Mouse (Mus musculus) midbrain, embryonic 11.5 days (tissue): ENCODE data around the gene Nr2f1. TPM values are rescaled to one million over a fixed set of nuclear protein-coding genes. Genes with fewer than 3 reads are reported as not detected.
A peak's percentile ranks its signal among the peaks of the same experiment; 100 is the strongest.

Experiments used
- ATAC-seq: fragments of 200-750 bp; cut with Nextera tagmentation; 2 replicates; pipeline ENCODE4 v1.8.0; 2017; ENCODE audit warnings: moderate TSS enrichment, moderate library complexity; ENCODE audit not compliant: low FRiP score
- DNase-seq: peaks from one replicate; pipeline ENCODE4 v3.0.0; 2015; ENCODE audit warnings: low spot score; ENCODE audit errors: missing footprints
- H3K27ac ChIP-seq: fragments of 300-500 bp; sonication (generic); 2 replicates; pipeline ENCODE4 v1.5.1; 2014; ENCODE audit warnings: low read depth, low read length
- H3K27me3 ChIP-seq: fragments of 300-500 bp; sonication (generic); 2 replicates; pipeline ENCODE4 v1.6.1; 2014; ENCODE audit warnings: mild to moderate bottlenecking, low read length, moderate library complexity, mixed read lengths; ENCODE audit not compliant: control insufficient read depth, insufficient read depth
- H3K36me3 ChIP-seq: fragments of 300-500 bp; sonication (generic); 2 replicates; pipeline ENCODE4 v1.6.1; 2014; ENCODE audit warnings: mild to moderate bottlenecking, low read length, moderate library complexity, mixed read lengths; ENCODE audit not compliant: control insufficient read depth, insufficient read depth
- H3K4me1 ChIP-seq: fragments of 300-500 bp; sonication (generic); 2 replicates; pipeline ENCODE4 v1.6.1; 2014; ENCODE audit warnings: low read length; ENCODE audit not compliant: control insufficient read depth, insufficient read depth
- H3K4me2 ChIP-seq: fragments of 300-500 bp; sonication (generic); 2 replicates; pipeline ENCODE4 v1.6.1; 2014; ENCODE audit warnings: mild to moderate bottlenecking, moderate library complexity
- H3K4me3 ChIP-seq: fragments of 300-500 bp; sonication (generic); 2 replicates; pipeline ENCODE4 v1.5.1; 2014; ENCODE audit warnings: low read depth, low read length
- H3K9ac ChIP-seq: fragments of 300-500 bp; sonication (generic); 2 replicates; pipeline ENCODE4 v1.6.1; 2014; ENCODE audit warnings: low read length
- H3K9me3 ChIP-seq: fragments of 300-500 bp; sonication (generic); 2 replicates; pipeline ENCODE4 v1.6.1; 2016; ENCODE audit warnings: low read length; ENCODE audit not compliant: control insufficient read depth
- WGBS: fragments of 180-500 bp; shearing (Covaris S2); extraction: QIAGEN DNeasy Blood & Tissue Kit; methylation state at CpG from one replicate; pipeline ENCODE4 v1.1.7; 2014; 5-methylcytosine and 5-hydroxymethylcytosine counted together
- polyA plus RNA-seq: library from polyadenylated mRNA; unstranded; fragments of >200 nt; fragmentation: Nextera tagmentation; extraction: Ambion mirVana; gene quantifications from 2 replicates; pipeline ENCODE4 v1.2.1, GENCODE M21; 2014

Gene Nr2f1
- polyA plus RNA-seq, 1 experiment from 2014 or later, result 82.3 TPM

DNA sequence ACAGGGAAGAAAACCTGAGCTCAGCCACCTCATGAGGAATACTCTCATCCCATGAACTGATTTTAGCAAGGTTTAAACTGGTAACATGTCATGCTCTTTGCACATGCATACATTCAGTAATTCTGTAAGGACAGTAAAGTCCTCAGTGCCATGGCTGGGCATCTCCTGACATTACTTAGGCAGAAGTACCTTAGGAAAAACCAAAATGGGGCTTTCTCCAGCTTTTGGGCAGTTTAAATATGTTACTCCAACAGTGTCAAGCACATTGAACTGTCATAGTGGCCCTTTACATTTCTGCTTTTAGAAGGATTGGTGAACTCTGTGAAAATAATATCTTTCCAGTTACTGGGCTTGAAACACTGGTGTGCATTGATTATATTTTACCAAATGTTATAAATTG lies 34.6 kb downstream of the Nr2f1 start:
- H3K4me2 ChIP-seq, result peak overlapping the region; percentile 85
- H3K27ac ChIP-seq, result peak overlapping the region; percentile 18; the same call in 1 of the 2 replicates
- H3K4me1 ChIP-seq, result peaks cover 13% of the 10 kb centered on the region
- peaks cover 31% of the 10 kb centered on the region for H3K27me3 ChIP-seq
- H3K4me3 ChIP-seq, result peak overlapping the region; percentile 56; the same call in 1 of the 2 replicates
- H3K9ac ChIP-seq, result peak overlapping the region; percentile 93
- DNase-seq, result peak; percentile 93
- ATAC-seq, result no peak
- no peaks in the 10 kb centered on the region for H3K9me3 ChIP-seq
- H3K36me3 ChIP-seq, result no peaks in the 10 kb centered on the region

DNA sequence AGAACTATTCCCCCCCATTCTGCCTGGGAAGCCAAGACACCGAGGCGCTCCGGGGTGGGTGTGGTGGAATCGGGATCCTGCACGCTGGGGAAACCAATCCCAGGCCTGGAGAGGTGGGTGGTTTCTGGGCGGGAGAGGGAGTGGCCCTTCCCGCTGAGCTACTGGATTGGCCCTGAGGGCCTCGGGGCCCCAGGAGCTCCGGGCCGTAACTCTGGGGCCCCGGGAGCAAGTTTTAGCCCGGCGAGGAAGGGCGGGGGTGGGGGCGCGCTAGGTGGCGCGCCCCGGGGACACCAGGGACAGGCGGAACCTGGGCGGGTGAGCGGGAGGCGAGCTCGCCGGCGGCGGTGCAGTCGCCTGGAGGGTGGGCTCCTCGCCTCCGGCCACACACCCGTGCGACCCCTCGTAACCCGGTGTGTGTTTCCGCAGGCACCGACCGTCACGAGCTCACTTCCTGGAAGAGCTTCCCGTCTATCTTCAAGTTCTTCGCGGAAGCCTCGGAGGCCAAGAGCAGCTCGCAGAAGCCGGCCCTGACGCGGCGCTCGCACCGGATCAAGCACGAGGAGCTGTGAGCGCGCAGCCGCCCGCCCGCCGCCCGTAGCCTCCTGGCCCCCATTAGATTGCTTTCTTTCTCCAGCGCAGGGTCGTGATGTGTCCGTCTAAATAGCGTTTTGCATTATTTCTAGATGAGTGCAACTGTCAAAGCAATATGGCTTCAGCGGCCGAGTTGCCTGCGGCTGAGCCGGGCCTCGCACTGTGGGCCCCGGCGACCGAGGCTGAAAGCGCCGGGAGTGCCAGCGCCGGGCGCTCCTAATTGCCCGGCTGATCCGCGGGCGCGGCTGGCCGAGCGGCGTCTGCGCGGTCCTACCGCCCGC lies 36.2 kb downstream of the Nr2f1 start:
- peaks cover 9% of the 10 kb centered on the region for H3K4me1 ChIP-seq
- H3K27me3 ChIP-seq, result peaks cover 24% of the 10 kb centered on the region
- ATAC-seq (peak; percentile 92), DNase-seq (peak; percentile 98)
- no peaks in the 10 kb centered on the region for H3K36me3 ChIP-seq
- peak overlapping the region; percentile 93 for H3K9ac ChIP-seq
- under 1% methylated on average over 86 of the region's 86 CpGs for WGBS
- peak overlapping the region; percentile 85 for H3K4me2 ChIP-seq
- peak overlapping the region; percentile 56 for H3K4me3 ChIP-seq
- H3K27ac ChIP-seq, result peak overlapping the region; percentile 92
- no peaks in the 10 kb centered on the region for H3K9me3 ChIP-seq

DNA sequence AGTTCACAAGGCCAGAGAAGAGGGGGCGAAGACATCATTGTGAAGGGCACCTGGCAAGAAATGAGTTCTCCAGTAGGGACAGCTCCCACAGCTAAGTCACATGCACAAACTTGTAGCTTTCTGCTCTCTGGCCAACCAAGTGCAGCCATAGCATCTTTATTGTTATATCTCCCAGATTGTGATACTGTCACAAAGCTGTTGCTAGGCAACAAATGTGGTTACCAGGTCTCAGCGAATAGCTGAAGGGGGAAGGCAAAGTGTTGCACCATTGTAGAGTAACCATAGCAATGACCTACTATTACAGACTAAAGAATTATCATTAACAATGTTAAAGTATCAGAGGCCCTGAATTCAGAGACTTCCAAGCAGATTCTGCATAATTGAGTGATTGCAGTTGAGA lies 37.4 kb downstream of the Nr2f1 start:
- no peak overlapping the region; the same call in 1 of the 2 replicates for H3K27ac ChIP-seq
- ATAC-seq (peak; percentile 73), DNase-seq (peak; percentile 93)
- peaks cover 19% of the 10 kb centered on the region for H3K27me3 ChIP-seq
- no peaks in the 10 kb centered on the region for H3K36me3 ChIP-seq
- peaks cover 9% of the 10 kb centered on the region for H3K4me1 ChIP-seq
- no peaks in the 10 kb centered on the region for H3K9me3 ChIP-seq
- no peak overlapping the region for H3K4me3 ChIP-seq
- no peak overlapping the region for H3K9ac ChIP-seq
- H3K4me2 ChIP-seq, result peak overlapping the region; percentile 17; the same call in 1 of the 2 replicates
- 28% methylated on average over 2 of the region's 2 CpGs for WGBS

DNA sequence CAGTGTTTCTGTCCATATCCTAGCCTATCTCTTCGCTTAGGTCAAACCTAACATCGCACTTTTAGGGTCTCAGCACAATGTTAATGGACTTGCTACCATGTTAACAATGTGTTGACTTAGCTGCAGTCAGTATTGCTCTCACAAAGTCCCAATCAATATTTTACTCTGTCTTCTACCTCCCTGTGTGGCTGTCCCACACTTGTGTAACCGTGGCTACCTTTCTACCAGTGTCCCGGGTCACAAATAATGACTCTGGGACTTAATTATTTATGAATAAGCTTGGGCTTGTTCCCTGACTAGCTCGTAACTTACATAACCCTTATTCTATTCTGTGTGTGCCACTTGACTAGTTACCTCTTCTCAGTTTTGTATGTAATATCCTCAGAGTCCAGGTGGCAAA lies 42.1 kb downstream of the Nr2f1 start:
- H3K36me3 ChIP-seq, result no peaks in the 10 kb centered on the region
- H3K9ac ChIP-seq, result no peak overlapping the region
- H3K4me1 ChIP-seq, result peaks cover 3% of the 10 kb centered on the region
- ATAC-seq (no peak), DNase-seq (no peak)
- H3K4me3 ChIP-seq, result no peak overlapping the region
- H3K27me3 ChIP-seq, result no peaks in the 10 kb centered on the region
- no peak overlapping the region for H3K4me2 ChIP-seq
- no peak overlapping the region for H3K27ac ChIP-seq
- 84% methylated on average over 5 of the region's 5 CpGs for WGBS
- no peaks in the 10 kb centered on the region for H3K9me3 ChIP-seq

Other genes with a start within 250 kb of the Nr2f1 start
- 0.80 and 1.2 TPM in 2 replicates for gene Pou5f2, start 174.9 kb downstream of the Nr2f1 start, polyA plus RNA-seq